ENCODE assay signal across 18 mouse cellular contexts in genomic region chr7:126096596-126096995, GRCm38 (mm10). TPM values are rescaled to one million over a fixed set of nuclear protein-coding genes. Genes with fewer than 3 reads are reported as not detected.
A peak's percentile ranks its signal among the peaks of the same experiment; 100 is the strongest.
DNase-seq lines count a peak whose midpoint lies in the region; ATAC-seq lines count a peak whose summit lies in the region.
"Had no signal": no experiment of that assay in that cellular context is flagged by ENCODE, and none has a peak within 500 bp of the region (broad histone marks: within the 10 kb centered on the region; RNA-seq: fewer than 3 reads in every experiment).

No protein-coding gene starts in this region.

- H3K4me2 ChIP-seq in kidney, embryonic 15.5 days: no peak overlapping the region
- H3K4me2 ChIP-seq in kidney, embryonic 14.5 days (replicated peaks; ENCODE audit: low read depth, low read length): no peak overlapping the region
- H3K4me2 ChIP-seq: hindbrain, embryonic 13.5 days; midbrain, embryonic 12.5 days; stomach, embryonic 15.5 days had no signal

- H3K27ac ChIP-seq in kidney, embryonic 15.5 days: no peak overlapping the region
- H3K27ac ChIP-seq in kidney, embryonic 14.5 days (ENCODE audit: low read depth, low read length): no peak overlapping the region
- H3K27ac ChIP-seq: forebrain, embryonic 10.5 days; hindbrain, embryonic 13.5 days; midbrain, embryonic 12.5 days; stomach, embryonic 15.5 days had no signal

- H3K4me1 ChIP-seq in kidney, embryonic 15.5 days: no peaks in the 10 kb centered on the region
- H3K4me1 ChIP-seq in kidney, embryonic 14.5 days (ENCODE audit: control insufficient read depth, insufficient read depth, low read length): no peaks in the 10 kb centered on the region
- H3K4me1 ChIP-seq: hindbrain, embryonic 13.5 days; midbrain, embryonic 12.5 days; stomach, embryonic 15.5 days had no signal

- 79% methylated on average over 5 of the region's 5 CpGs for WGBS in kidney, embryonic 15.5 days
- WGBS in kidney, embryonic 14.5 days: 72% methylated on average over 5 of the region's 5 CpGs

- H3K27me3 ChIP-seq in kidney, embryonic 15.5 days: no peaks in the 10 kb centered on the region
- no peaks in the 10 kb centered on the region for H3K27me3 ChIP-seq in kidney, embryonic 14.5 days (ENCODE audit: control insufficient read depth, insufficient read depth, low read length)
- H3K27me3 ChIP-seq: hindbrain, embryonic 13.5 days; midbrain, embryonic 12.5 days; stomach, embryonic 15.5 days had no signal

- DNase-seq in adrenal gland, postnatal 14 days: peak; percentile 47
- DNase-seq in adrenal gland, adult 2 months: no peak
- peak; percentile 11 for DNase-seq in lung, postnatal 25 days (ENCODE audit: low spot score)
- DNase-seq in cerebellum, postnatal 10 days: no peak
- DNase-seq in adrenal gland, adult 8-10 months: no peak
- DNase-seq: cerebellum, adult 2 months; gastrocnemius, postnatal 14 days; layer of hippocampus, adult 9-11 months; spleen, adult 18-20 months had no signal

- ATAC-seq in kidney, embryonic 15.5 days (replicated peaks; ENCODE audit: low FRiP score): 0 out of 2 replicates have a peak, but pooled peaks have one; percentile 49
- no peak for ATAC-seq in kidney, embryonic 14.5 days (ENCODE audit: low FRiP score, low TSS enrichment)
- peak; percentile 29 for ATAC-seq in CD4-positive, CD25-positive, alpha-beta regulatory T cell, adult 4 months
- ATAC-seq: activated CD4-positive, CD25-positive, alpha-beta regulatory T cell, adult 4 months had no signal

- peaks cover 44% of the 10 kb centered on the region for H3K36me3 ChIP-seq in kidney, embryonic 15.5 days
- peaks cover 30% of the 10 kb centered on the region for H3K36me3 ChIP-seq in kidney, embryonic 14.5 days (ENCODE audit: control insufficient read depth, insufficient read depth, low read length)

- no peak overlapping the region for H3K9ac ChIP-seq in kidney, embryonic 15.5 days
- no peak overlapping the region for H3K9ac ChIP-seq in kidney, embryonic 14.5 days (ENCODE audit: low read depth, low read length)
- H3K9ac ChIP-seq: hindbrain, embryonic 13.5 days; midbrain, embryonic 12.5 days; stomach, embryonic 15.5 days had no signal

- H3K9me3 ChIP-seq in kidney, embryonic 15.5 days (replicated peaks): no peaks in the 10 kb centered on the region
- H3K9me3 ChIP-seq in kidney, embryonic 14.5 days (ENCODE audit: control insufficient read depth, low read length): no peaks in the 10 kb centered on the region
- H3K9me3 ChIP-seq: forebrain, embryonic 10.5 days; hindbrain, embryonic 13.5 days; midbrain, embryonic 12.5 days; stomach, embryonic 15.5 days had no signal

- H3K4me3 ChIP-seq in kidney, embryonic 15.5 days (replicated peaks): no peak overlapping the region
- H3K4me3 ChIP-seq in kidney, embryonic 14.5 days (ENCODE audit: low read length): no peak overlapping the region
- H3K4me3 ChIP-seq: forebrain, embryonic 10.5 days; hindbrain, embryonic 13.5 days; midbrain, embryonic 12.5 days; stomach, embryonic 15.5 days had no signal

RNA-seq across cellular contexts. Expression of gene Gsg1l, which starts 14.4 kb away (rescaled TPM):
- 12.1 and 16.9 TPM in 2 replicates for total RNA-seq in adrenal gland, postnatal 14 days (2021)
- 100 to 1,000 TPM in 1 of 2 experiments, 10 to 100 TPM in 1; 68.8 to 110 TPM for total RNA-seq in adrenal gland, adult 2 months (2021)
- polyA plus RNA-seq in adrenal gland, adult 2 months (2012; rRNA removed): 158 and 175 TPM in 2 replicates
- 0.75 and 1.1 TPM in 2 replicates for polyA plus RNA-seq in kidney, embryonic 15.5 days (2015; fragmentation: Nextera tagmentation; extraction: Ambion mirVana)
- 0.50 and 0.51 TPM in 2 replicates for polyA plus RNA-seq in kidney, embryonic 14.5 days (2014; fragmentation: Nextera tagmentation; extraction: Ambion mirVana)
- not detected for polyA plus RNA-seq in CD4-positive, CD25-positive, alpha-beta regulatory T cell, adult 4 months (2017; shearing (Covaris generic))
- total RNA-seq in adrenal gland, adult 8-10 months (2022): 100 to 1,000 TPM in 2 of 4 experiments, 10 to 100 TPM in 2; 88.3 to 136 (median 104) TPM
- total RNA-seq: liver, adult 2 months had no signal
- polyA plus RNA-seq: activated CD4-positive, CD25-positive, alpha-beta regulatory T cell, adult 4 months had no signal

Comparison
In these comparisons a context has a peak if more than half of its experiments do, and no peak if none do; other contexts are left out.
1. DNase-seq: peak in adrenal gland, postnatal 14 days (single experiment) and lung, postnatal 25 days (single experiment); none in adrenal gland, adult 2 months (single experiment), cerebellum, postnatal 10 days (0 of 2) and adrenal gland, adult 8-10 months (single experiment).
2. RNA of gene Gsg1l, which starts 14.4 kb away (polyA plus RNA-seq): 158 to 175 TPM in adrenal gland, adult 2 months; 0.75 to 1.1 TPM in kidney, embryonic 15.5 days, 0.50 to 0.51 TPM in kidney, embryonic 14.5 days and not detected in CD4-positive, CD25-positive, alpha-beta regulatory T cell, adult 4 months; every median in the first group is over 10 times any median in the second.